Mouse (Mus musculus) heart, postnatal 0 days (tissue): ENCODE data around the gene Ddx52. TPM values are rescaled to one million over a fixed set of nuclear protein-coding genes. Genes with fewer than 3 reads are reported as not detected.

ENCODE experiments used
- ATAC-seq: fragments of 200-750 bp; cut with Nextera tagmentation; 2 replicates; pipeline ENCODE4 v1.8.0; 2017; ENCODE audit warnings: low read depth, moderate number of reproducible peaks, moderate library complexity; ENCODE audit not compliant: insufficient read depth
- DNase-seq: peaks from one replicate; pipeline ENCODE4 v3.0.0-alpha.2; 2016; ENCODE audit warnings: low spot score
- H3K27ac ChIP-seq: fragments of 300-500 bp; sonication (generic); 2 replicates; pipeline ENCODE4 v1.5.1; 2014; ENCODE audit warnings: low read depth, mild to moderate bottlenecking
- H3K27me3 ChIP-seq: fragments of 300-500 bp; sonication (generic); 2 replicates; pipeline ENCODE4 v1.6.1; 2014; ENCODE audit warnings: low read length, mixed read lengths; ENCODE audit not compliant: control insufficient read depth, insufficient read depth
- H3K36me3 ChIP-seq: fragments of 300-500 bp; sonication (generic); replicated peaks from 2 replicates; pipeline ENCODE4 v1.6.1; 2014; ENCODE audit warnings: low read length, mixed read lengths; ENCODE audit not compliant: control insufficient read depth, insufficient read depth
- H3K4me1 ChIP-seq: fragments of 300-500 bp; sonication (generic); 2 replicates; pipeline ENCODE4 v1.6.1; 2014; ENCODE audit warnings: antibody characterized with exemption; ENCODE audit not compliant: control insufficient read depth, insufficient read depth
- H3K4me2 ChIP-seq: fragments of 300-500 bp; sonication (generic); 2 replicates; pipeline ENCODE4 v1.6.1; 2014; ENCODE audit warnings: low read depth, mild to moderate bottlenecking, low read length, moderate library complexity
- H3K4me3 ChIP-seq: fragments of 300-500 bp; sonication (generic); 2 replicates; pipeline ENCODE4 v1.5.1; 2014; ENCODE audit warnings: low read depth, low read length
- H3K9ac ChIP-seq: fragments of 300-500 bp; sonication (generic); replicated peaks from 2 replicates; pipeline ENCODE4 v1.6.1; 2014; ENCODE audit warnings: low read depth, low read length, mixed read lengths
- H3K9me3 ChIP-seq: fragments of 300-500 bp; sonication (generic); replicated peaks from 2 replicates; pipeline ENCODE4 v1.6.1; 2016; ENCODE audit warnings: low read length; ENCODE audit not compliant: control insufficient read depth
- CTCF ChIP-seq: IDR thresholded peaks from 2 replicates; pipeline ENCODE4 v1.5.1; 2016; ENCODE audit warnings: antibody characterized with exemption, control low read depth, low read depth
- EP300 ChIP-seq: IDR thresholded peaks from 2 replicates; pipeline ENCODE4 v1.6.1; 2016; ENCODE audit warnings: antibody characterized with exemption, low read depth
- WGBS: fragments of 180-500 bp; shearing (Covaris S2); extraction: QIAGEN DNeasy Blood & Tissue Kit; methylation state at CpG from one replicate; pipeline ENCODE4 v1.1.7; 2014; 5-methylcytosine and 5-hydroxymethylcytosine counted together
- polyA plus RNA-seq: library from polyadenylated mRNA; unstranded; fragments of >200 nt; fragmentation: Nextera tagmentation; extraction: Ambion mirVana; gene quantifications from 2 replicates; pipeline ENCODE4 v1.2.1, GENCODE M21; 2015
- total RNA-seq: library from RNA; depleted of rRNA; stranded (reverse); fragments of >200 nt; gene quantifications from 2 replicates; pipeline ENCODE4 v1.2.3, GENCODE M21; 2014; ENCODE audit warnings: low replicate concordance; rRNA removed

Gene Ddx52
- total RNA-seq (9.4 and 17.1 TPM in 2 replicates), polyA plus RNA-seq (13.9 and 14.9 TPM in 2 replicates)

DNA sequence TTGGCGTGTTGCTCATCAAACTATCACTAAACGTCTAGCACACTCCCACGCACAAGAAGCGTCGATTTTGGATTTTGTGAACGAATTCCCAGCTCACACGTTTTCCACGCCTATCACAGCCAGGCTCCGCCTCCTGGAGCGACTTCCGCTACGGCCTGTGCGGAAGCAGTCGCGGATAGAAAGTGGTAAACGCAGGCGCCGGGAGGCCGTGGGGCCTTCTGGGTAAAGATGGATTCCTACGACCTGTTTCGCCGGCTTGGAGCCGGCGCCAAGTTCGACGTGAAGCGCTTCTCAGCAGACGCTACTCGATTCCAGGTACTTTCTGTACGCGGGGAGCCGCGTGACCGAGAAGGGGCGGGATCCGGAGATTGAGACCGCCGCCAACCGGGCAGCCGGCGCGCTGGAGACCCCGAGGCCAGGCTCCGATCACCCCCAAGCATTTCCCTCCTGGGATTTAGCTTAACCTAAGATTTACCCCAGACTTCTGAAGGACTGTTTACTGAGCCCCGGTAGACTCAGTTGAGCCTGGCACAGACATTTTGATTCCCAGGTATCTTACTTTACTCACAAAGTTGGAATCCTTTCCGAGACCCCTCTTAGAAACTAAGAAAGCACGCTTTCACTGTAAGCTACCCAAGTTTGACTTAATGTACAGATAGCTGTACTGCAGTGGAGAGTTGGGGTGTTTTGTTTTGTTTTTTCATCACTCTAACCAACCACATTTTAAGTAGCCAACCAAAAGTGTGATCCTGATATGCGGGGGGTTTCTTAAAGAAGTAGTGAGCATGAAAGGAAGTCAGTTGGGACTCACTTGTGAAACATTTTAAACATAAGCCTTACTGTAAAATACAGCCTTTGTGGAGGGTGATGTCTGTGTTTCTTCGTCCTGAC is at the start of gene Ddx52:
Ddx52 (plus strand) TSS at position 113 of the 891 bp plus-strand sequence.
- peak within 1 kb of the TSS; percentile 87 for H3K4me2 ChIP-seq
- no peaks in the 10 kb centered on the region for H3K27me3 ChIP-seq
- no peaks in the 10 kb centered on the region for H3K9me3 ChIP-seq
- H3K27ac ChIP-seq, result peak within 1 kb of the TSS; percentile 82
- H3K9ac ChIP-seq, result peak within 1 kb of the TSS; percentile 78
- TF ChIP-seq CTCF, result no peak
- no peak for TF ChIP-seq EP300
- H3K4me1 ChIP-seq, result no peaks in the 10 kb centered on the region; the same call in 1 of the 2 replicates
- peaks cover 38% of the 10 kb centered on the region for H3K36me3 ChIP-seq
- peak within 1 kb of the TSS; percentile 86 for H3K4me3 ChIP-seq
- 1% methylated on average over 49 of the region's 49 CpGs for WGBS
- ATAC-seq, result peak; percentile 98
- peak; percentile 85 for DNase-seq

DNA sequence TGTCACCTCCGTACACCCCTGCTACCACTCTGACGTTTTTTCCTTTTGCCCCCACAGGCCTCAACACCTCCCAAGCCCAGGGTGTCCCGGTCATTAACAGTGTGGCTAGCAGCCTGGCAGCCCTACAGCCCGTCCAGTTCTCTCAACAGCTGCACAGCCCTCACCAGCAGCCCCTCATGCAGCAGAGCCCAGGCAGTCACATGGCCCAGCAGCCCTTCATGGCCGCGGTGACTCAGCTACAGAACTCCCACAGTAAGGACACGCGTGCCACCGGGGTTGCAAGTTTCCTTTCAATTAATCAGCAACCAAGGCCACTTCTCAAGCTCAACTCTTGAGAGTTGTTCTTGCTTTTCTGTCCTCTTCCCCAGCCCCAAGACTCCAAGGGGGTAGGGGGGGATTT is 48.5 kb upstream of the Ddx52 start:
- no peak overlapping the region for H3K4me2 ChIP-seq
- no peak overlapping the region for H3K27ac ChIP-seq
- H3K4me3 ChIP-seq, result no peak overlapping the region
- WGBS, result 71% methylated on average over 9 of the region's 9 CpGs
- H3K27me3 ChIP-seq, result peaks cover 7% of the 10 kb centered on the region; the same call in 1 of the 2 replicates
- DNase-seq (no peak), ATAC-seq (no peak)
- no peaks in the 10 kb centered on the region for H3K9me3 ChIP-seq
- TF ChIP-seq EP300 (no peak), CTCF (no peak)
- H3K4me1 ChIP-seq, result no peaks in the 10 kb centered on the region
- no peaks in the 10 kb centered on the region for H3K36me3 ChIP-seq
- no peak overlapping the region for H3K9ac ChIP-seq

DNA sequence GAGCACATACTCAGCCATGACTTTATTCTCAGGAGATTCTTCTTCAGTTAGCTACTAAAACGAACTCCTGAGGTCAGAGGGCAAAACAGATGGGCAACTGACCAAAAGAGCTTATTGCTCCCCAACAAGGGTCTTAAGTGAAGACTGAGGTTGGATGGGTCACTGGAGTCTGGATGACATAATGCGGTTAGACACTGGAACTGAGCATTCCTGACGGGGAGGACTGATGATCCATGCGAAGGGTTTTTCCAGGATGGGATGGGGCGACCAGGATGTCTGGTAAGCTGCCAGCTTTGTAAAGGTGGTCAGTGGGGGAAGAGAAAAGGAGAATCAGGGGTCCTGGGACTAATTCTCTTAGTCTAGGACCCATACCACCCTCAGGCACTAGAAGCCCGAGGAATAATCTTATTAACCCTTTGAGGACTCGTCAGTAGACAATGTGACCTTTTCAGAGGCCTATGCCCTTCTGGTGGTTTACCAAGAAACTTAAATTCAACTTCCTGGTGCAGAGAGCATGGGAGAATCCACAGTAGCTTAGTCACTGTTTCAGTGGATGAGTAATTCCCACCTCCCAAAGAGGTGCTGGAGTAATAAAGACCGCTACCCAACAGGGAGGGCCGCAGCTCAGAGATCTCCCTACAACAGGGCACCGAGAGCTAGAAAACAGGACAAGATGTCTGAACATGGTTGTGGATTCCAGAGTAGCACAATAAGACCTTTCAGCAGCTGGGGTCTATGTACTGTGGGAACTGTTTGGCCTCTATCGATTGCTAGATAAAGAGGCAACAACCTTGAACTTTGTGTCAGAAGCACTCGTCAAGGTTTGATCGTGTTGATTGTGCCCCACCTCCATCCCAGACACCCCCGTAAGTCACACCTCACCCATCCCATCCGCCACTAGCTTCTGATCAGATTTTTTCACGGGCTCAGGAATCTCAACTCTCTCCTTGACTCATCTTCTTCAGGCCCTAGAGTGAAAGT is 45.1 kb upstream of the Ddx52 start:
- no peaks in the 10 kb centered on the region for H3K4me1 ChIP-seq
- ATAC-seq (no peak), DNase-seq (no peak)
- no peak overlapping the region for H3K4me2 ChIP-seq
- no peaks in the 10 kb centered on the region for H3K9me3 ChIP-seq
- TF ChIP-seq EP300, result no peak
- TF ChIP-seq CTCF, result no peak
- H3K36me3 ChIP-seq, result no peaks in the 10 kb centered on the region
- H3K4me3 ChIP-seq, result no peak overlapping the region
- no peak overlapping the region for H3K9ac ChIP-seq
- H3K27me3 ChIP-seq, result no peaks in the 10 kb centered on the region
- H3K27ac ChIP-seq, result no peak overlapping the region
- WGBS, result 75% methylated on average over 16 of the region's 16 CpGs

DNA sequence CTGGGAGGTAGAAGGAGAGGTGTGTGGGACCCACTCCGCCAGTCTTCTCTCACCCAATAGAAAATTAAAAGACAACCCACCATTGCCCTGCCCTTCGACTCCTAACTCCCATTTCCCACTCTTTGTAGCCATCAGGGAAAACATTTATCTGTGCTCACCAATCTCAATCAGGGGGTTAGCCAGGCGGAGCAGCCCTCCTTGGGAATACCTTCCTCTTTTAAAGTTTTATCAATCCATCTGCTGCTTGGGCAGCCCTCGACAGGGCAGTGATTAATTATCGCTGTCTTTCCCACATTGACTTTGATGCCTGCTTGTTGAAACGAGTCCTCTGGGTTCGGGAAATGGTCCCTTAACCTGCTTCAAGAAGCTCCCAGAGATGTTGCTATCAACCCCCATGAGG is 44.3 kb upstream of the Ddx52 start:
- Histone ChIP-seq H3K9me3 (no peaks in the 10 kb centered on the region), H3K4me1 (no peaks in the 10 kb centered on the region), H3K4me2 (no peak overlapping the region), H3K27me3 (no peaks in the 10 kb centered on the region), H3K27ac (no peak overlapping the region), H3K4me3 (no peak overlapping the region), H3K36me3 (no peaks in the 10 kb centered on the region), H3K9ac (no peak overlapping the region)
- no peak for ATAC-seq
- 63% methylated on average over 7 of the region's 7 CpGs for WGBS
- no peak for DNase-seq
- TF ChIP-seq CTCF (no peak), EP300 (no peak)

DNA sequence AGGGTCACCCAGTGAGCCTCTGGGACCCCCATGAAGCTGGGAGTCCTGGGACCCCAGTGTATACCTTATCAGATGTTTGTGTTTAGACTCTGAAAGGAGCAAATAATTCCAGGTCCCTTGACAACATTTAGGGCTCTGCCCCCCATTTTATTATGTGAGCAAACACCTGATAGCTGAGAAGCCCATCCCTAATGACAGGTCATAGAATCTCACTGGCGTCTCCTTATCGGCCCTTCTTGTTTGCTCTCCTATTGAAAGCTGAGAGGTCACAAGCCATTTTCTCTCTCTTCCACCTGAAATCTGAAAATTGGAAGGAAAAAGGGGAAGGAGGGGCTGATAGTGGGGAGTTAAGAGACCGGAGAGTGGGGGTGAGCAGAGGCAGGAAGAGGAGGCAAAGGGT is 39.0 kb upstream of the Ddx52 start:
- Histone ChIP-seq H3K9ac (no peak overlapping the region), H3K4me1 (no peaks in the 10 kb centered on the region), H3K4me3 (no peak overlapping the region), H3K9me3 (no peaks in the 10 kb centered on the region), H3K4me2 (no peak overlapping the region), H3K36me3 (no peaks in the 10 kb centered on the region), H3K27me3 (no peaks in the 10 kb centered on the region), H3K27ac (no peak overlapping the region)
- no peak for DNase-seq
- whole genome bisulfite sequencing, result 68% methylated on average over 3 of the region's 3 CpGs
- no peak for TF ChIP-seq CTCF
- TF ChIP-seq EP300, result no peak
- no peak for ATAC-seq
